Mouse (Mus musculus) hindbrain, embryonic 14.5 days (tissue): ENCODE data around the gene Lsm10. TPM values are rescaled to one million over a fixed set of nuclear protein-coding genes. Genes with fewer than 3 reads are reported as not detected.

ENCODE experiments used
- ATAC-seq: fragments of 200-750 bp; cut with Nextera tagmentation; 2 replicates; pipeline ENCODE4 v1.8.0; 2017; ENCODE audit warnings: moderate number of reproducible peaks, mild to moderate bottlenecking, moderate TSS enrichment, moderate library complexity; ENCODE audit not compliant: low FRiP score
- DNase-seq: peaks from one replicate; pipeline ENCODE4 v3.0.0-alpha.2; 2015; ENCODE audit warnings: low spot score
- H3K27ac ChIP-seq: fragments of 300-500 bp; sonication (generic); 2 replicates; pipeline ENCODE4 v1.5.1; 2014; ENCODE audit warnings: mild to moderate bottlenecking, moderate library complexity
- H3K27me3 ChIP-seq: fragments of 300-500 bp; sonication (generic); 2 replicates; pipeline ENCODE4 v1.6.1; 2014; ENCODE audit warnings: mild to moderate bottlenecking, low read length, mixed read lengths; ENCODE audit not compliant: control insufficient read depth, insufficient read depth
- H3K36me3 ChIP-seq: fragments of 300-500 bp; sonication (generic); replicated peaks from 2 replicates; pipeline ENCODE4 v1.6.1; 2014; ENCODE audit not compliant: control insufficient read depth, insufficient read depth
- H3K4me1 ChIP-seq: fragments of 300-500 bp; sonication (generic); replicated peaks from 2 replicates; pipeline ENCODE4 v1.6.1; 2014; ENCODE audit warnings: antibody characterized with exemption, low read length, mixed read lengths; ENCODE audit not compliant: control insufficient read depth, insufficient read depth
- H3K4me2 ChIP-seq: fragments of 300-500 bp; sonication (generic); replicated peaks from 2 replicates; pipeline ENCODE4 v1.6.1; 2014; ENCODE audit warnings: mild to moderate bottlenecking, moderate library complexity
- H3K4me3 ChIP-seq: fragments of 300-500 bp; sonication (generic); replicated peaks from 2 replicates; pipeline ENCODE4 v1.5.1; 2014; ENCODE audit warnings: mild to moderate bottlenecking, low read length
- H3K9ac ChIP-seq: fragments of 300-500 bp; sonication (generic); 2 replicates; pipeline ENCODE4 v1.6.1; 2014
- H3K9me3 ChIP-seq: fragments of 300-500 bp; sonication (generic); 2 replicates; pipeline ENCODE4 v1.6.1; 2016; ENCODE audit warnings: low read length; ENCODE audit not compliant: control insufficient read depth
- WGBS: fragments of 180-500 bp; shearing (Covaris S2); extraction: QIAGEN DNeasy Blood & Tissue Kit; methylation state at CpG from one replicate; pipeline ENCODE4 v1.1.7; 2014; 5-methylcytosine and 5-hydroxymethylcytosine counted together
- polyA plus RNA-seq: library from polyadenylated mRNA; unstranded; fragments of >200 nt; fragmentation: Nextera tagmentation; extraction: Ambion mirVana; gene quantifications from 2 replicates; pipeline ENCODE4 v1.2.1, GENCODE M21; 2014

Lsm10 gene
- polyA plus RNA-seq, 1 experiment from 2014 or later, result 49.1 TPM

GRCm38 (mm10) chr4:126067401-126068077 is 28.9 kb upstream of the Lsm10 start:
- DNase-seq (no peak), ATAC-seq (no peak)
- H3K4me2 ChIP-seq, result no peak overlapping the region
- no peak overlapping the region for H3K27ac ChIP-seq
- no peak overlapping the region for H3K4me3 ChIP-seq
- no peaks in the 10 kb centered on the region for H3K27me3 ChIP-seq
- 82% methylated on average over 15 of the region's 15 CpGs for WGBS
- no peaks in the 10 kb centered on the region for H3K9me3 ChIP-seq
- H3K36me3 ChIP-seq, result 0 out of 2 replicates have a peak, but pooled peaks cover 3% of the 10 kb centered on the region
- no peaks in the 10 kb centered on the region for H3K4me1 ChIP-seq
- no peak overlapping the region; the same call in 1 of the 2 replicates for H3K9ac ChIP-seq

DNA sequence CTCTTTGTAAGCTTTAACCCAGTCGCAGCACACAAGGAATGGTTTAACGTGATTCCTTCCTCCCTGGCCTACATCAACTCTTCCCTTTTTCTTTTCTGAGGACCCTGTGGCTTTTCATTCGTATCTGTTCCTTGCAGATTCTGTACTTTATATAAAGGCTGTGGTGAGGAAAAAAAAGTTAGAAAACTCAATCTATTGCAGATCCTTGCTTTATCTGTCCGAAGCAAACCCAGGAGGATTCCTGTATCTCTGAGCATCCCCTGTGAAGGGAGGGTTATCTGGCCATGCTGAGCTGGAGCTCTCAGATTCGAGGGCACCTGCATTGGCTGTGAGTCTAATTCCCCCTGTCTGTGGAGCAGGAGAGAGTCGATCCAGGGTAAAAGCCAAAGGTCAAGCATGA is 27.6 kb upstream of the Lsm10 start:
- no peaks in the 10 kb centered on the region for H3K4me1 ChIP-seq
- H3K9me3 ChIP-seq, result no peaks in the 10 kb centered on the region
- no peak overlapping the region for H3K4me3 ChIP-seq
- no peak overlapping the region for H3K9ac ChIP-seq
- WGBS, result 92% methylated on average over 6 of the region's 6 CpGs
- H3K27ac ChIP-seq, result no peak overlapping the region
- ATAC-seq, result no peak
- peaks cover under 1% of the 10 kb centered on the region; the same call in 1 of the 2 replicates for H3K36me3 ChIP-seq
- DNase-seq, result no peak
- no peaks in the 10 kb centered on the region for H3K27me3 ChIP-seq
- no peak overlapping the region for H3K4me2 ChIP-seq

DNA sequence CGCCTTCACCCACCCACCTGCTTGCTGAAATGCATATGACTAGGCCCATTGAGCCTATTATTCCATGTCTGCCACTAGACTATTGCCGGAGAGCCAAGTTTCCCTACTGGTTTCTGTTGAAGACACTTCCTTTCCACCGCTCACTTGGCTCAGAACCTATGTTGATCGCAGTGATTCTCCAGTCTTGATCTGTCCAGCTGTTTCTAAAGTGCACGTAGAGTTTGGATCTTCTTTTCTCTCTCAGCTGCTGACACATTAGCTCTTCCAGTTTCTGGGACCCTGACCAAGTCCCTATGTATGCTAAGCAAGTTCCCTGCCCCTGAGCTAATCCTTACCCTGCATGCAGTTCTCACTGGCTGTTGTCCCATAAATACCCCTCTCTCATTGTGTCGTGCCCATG is 18.6 kb upstream of the Lsm10 start:
- Histone ChIP-seq H3K36me3 (peaks cover 33% of the 10 kb centered on the region), H3K4me2 (no peak overlapping the region), H3K9me3 (no peaks in the 10 kb centered on the region), H3K9ac (no peak overlapping the region), H3K4me3 (no peak overlapping the region), H3K27ac (no peak overlapping the region), H3K27me3 (no peaks in the 10 kb centered on the region), H3K4me1 (no peaks in the 10 kb centered on the region)
- WGBS, result 89% methylated on average over 6 of the region's 6 CpGs
- DNase-seq, result no peak
- ATAC-seq, result no peak

GRCm38 (mm10) chr4:126079266-126079665 is 17.2 kb upstream of the Lsm10 start:
- H3K27ac ChIP-seq, result no peak overlapping the region
- H3K4me3 ChIP-seq, result no peak overlapping the region
- DNase-seq (no peak), ATAC-seq (no peak)
- H3K9ac ChIP-seq, result no peak overlapping the region
- H3K27me3 ChIP-seq, result no peaks in the 10 kb centered on the region
- no peak overlapping the region for H3K4me2 ChIP-seq
- no peaks in the 10 kb centered on the region for H3K9me3 ChIP-seq
- 93% methylated on average over 4 of the region's 4 CpGs for WGBS
- peaks cover 37% of the 10 kb centered on the region for H3K36me3 ChIP-seq
- H3K4me1 ChIP-seq, result no peaks in the 10 kb centered on the region

DNA sequence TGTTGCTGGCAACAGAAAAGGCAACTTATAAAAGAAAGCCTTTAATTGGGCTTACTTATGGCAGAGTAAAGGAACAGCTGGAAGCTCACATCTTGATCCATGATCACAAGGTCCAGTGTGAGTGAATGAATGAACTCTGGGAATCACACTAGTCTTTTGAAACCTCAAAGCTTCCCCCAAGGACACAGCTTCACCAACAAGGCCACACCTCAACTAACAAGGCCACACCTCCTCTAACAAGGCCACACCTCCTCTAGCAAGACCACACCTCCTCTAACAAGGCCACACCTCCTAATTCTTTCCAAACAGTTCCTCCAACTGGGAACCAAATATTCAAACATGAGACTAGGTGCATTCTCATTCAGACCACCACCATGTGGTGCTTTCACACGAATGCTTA is 14.8 kb upstream of the Lsm10 start:
- Histone ChIP-seq H3K36me3 (peaks cover 22% of the 10 kb centered on the region), H3K4me1 (no peaks in the 10 kb centered on the region), H3K4me2 (no peak overlapping the region), H3K27ac (no peak overlapping the region), H3K27me3 (no peaks in the 10 kb centered on the region), H3K4me3 (no peak overlapping the region), H3K9ac (no peak overlapping the region), H3K9me3 (no peaks in the 10 kb centered on the region)
- 91% methylated on average over 1 of the region's 1 CpGs for WGBS
- no peak for ATAC-seq
- DNase-seq, result no peak

- WGBS, result 97% methylated on average over 9 of the region's 9 CpGs
- no peak overlapping the region for H3K27ac ChIP-seq
- no peaks in the 10 kb centered on the region for H3K27me3 ChIP-seq
- no peaks in the 10 kb centered on the region for H3K9me3 ChIP-seq
- no peaks in the 10 kb centered on the region for H3K4me1 ChIP-seq
- H3K36me3 ChIP-seq, result peaks cover 29% of the 10 kb centered on the region
- no peak overlapping the region for H3K9ac ChIP-seq
- no peak overlapping the region for H3K4me3 ChIP-seq
- ATAC-seq (no peak), DNase-seq (no peak)
- no peak overlapping the region for H3K4me2 ChIP-seq
Measured at GRCm38 (mm10) chr4:126083021-126083420, 13.4 kb upstream of the Lsm10 start.

DNA sequence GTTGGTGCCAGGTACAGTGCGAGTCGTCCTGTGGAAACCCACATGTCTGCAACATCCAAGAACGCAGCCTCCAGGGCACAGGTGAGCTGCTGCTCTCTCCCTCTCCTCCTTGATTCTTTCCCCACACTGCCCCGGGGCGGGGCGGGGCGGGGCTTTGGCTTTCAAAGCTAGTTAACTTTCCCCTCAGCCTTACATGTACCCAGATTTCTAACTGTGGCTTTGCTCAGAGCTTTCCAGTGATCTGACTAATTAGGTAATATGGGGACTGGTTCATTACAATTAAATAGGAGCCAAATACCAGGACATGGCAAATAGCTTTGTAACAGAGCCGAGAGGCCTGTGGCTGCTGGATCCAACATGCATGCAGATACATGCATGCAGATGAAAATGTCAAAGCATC is 12.0 kb upstream of the Lsm10 start:
- peaks cover 37% of the 10 kb centered on the region for H3K36me3 ChIP-seq
- WGBS, result 81% methylated on average over 8 of the region's 8 CpGs
- H3K9ac ChIP-seq, result no peak overlapping the region
- H3K27me3 ChIP-seq, result no peaks in the 10 kb centered on the region
- no peak overlapping the region for H3K27ac ChIP-seq
- no peak overlapping the region for H3K4me2 ChIP-seq
- no peak overlapping the region for H3K4me3 ChIP-seq
- H3K9me3 ChIP-seq, result no peaks in the 10 kb centered on the region
- no peaks in the 10 kb centered on the region for H3K4me1 ChIP-seq
- DNase-seq (no peak), ATAC-seq (no peak)

DNA sequence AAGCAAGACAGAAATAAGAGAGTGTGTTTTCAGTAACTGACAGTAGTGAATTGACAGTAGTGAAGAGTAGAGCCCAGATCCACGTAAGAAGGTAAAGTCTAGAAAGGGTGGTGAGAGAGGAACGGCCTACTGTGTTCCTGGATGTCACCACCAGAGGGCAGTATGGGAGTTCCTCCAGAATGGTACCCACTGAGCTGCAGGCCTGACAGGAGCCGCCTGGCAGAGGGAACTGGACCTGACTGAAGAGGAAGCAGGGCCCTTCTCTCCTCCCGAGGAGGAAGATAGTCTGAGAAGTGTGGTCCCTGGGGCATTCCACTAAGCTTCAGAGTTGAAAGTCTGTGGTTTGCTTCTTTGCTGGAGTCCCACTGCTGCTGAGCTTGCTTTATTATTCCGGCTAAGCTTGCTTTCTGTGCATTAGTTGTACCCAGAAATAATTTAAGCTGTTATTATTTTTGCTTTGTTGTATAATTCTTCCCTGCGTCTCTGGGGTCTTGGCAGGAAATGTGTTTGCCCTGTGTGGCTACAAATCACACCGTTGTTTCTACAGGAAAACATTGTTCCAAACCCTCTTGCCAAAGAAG is 10.3 kb upstream of the Lsm10 start:
- Histone ChIP-seq H3K4me1 (no peaks in the 10 kb centered on the region), H3K27me3 (no peaks in the 10 kb centered on the region), H3K4me3 (no peak overlapping the region), H3K9ac (no peak overlapping the region), H3K27ac (no peak overlapping the region), H3K4me2 (no peak overlapping the region), H3K9me3 (no peaks in the 10 kb centered on the region), H3K36me3 (peaks cover 37% of the 10 kb centered on the region)
- DNase-seq (peak; percentile 84), ATAC-seq (peak; percentile 80)
- 32% methylated on average over 7 of the region's 7 CpGs for WGBS

- no peak overlapping the region for H3K4me3 ChIP-seq
- no peak overlapping the region for H3K9ac ChIP-seq
- no peaks in the 10 kb centered on the region for H3K9me3 ChIP-seq
- no peak for DNase-seq
- H3K27ac ChIP-seq, result no peak overlapping the region
- ATAC-seq, result no peak
- H3K4me1 ChIP-seq, result no peaks in the 10 kb centered on the region
- H3K27me3 ChIP-seq, result no peaks in the 10 kb centered on the region
- 84% methylated on average over 7 of the region's 7 CpGs for WGBS
- H3K36me3 ChIP-seq, result peaks cover 18% of the 10 kb centered on the region; the same call in 1 of the 2 replicates
- H3K4me2 ChIP-seq, result no peak overlapping the region
Measured at GRCm38 (mm10) chr4:126090101-126090847, 6.1 kb upstream of the Lsm10 start.
